Mouse (Mus musculus) ES-E14 (cell line): ENCODE measurements around the gene Hmgcl.

Experiments used
- HCFC1 ChIP-seq: IDR thresholded peaks from 2 replicates; pipeline ENCODE4 v1.6.1; 2012; ENCODE audit warnings: low read length, inconsistent platforms, borderline replicate concordance; ENCODE audit not compliant: insufficient read depth
- MAFK ChIP-seq: IDR thresholded peaks from 2 replicates; pipeline ENCODE4 v1.6.1; 2014; ENCODE audit warnings: mild to moderate bottlenecking, low read depth, low read length, inconsistent platforms; ENCODE audit not compliant: insufficient read depth
- ZC3H11A ChIP-seq: IDR thresholded peaks from 2 replicates; pipeline ENCODE4 v1.6.1; 2012; ENCODE audit warnings: low read depth, mild to moderate bottlenecking, inconsistent platforms, low read length, borderline replicate concordance
- ZNF384 ChIP-seq: IDR thresholded peaks from 2 replicates; pipeline ENCODE4 v1.6.1; 2012; ENCODE audit warnings: low read depth, low read length, inconsistent platforms

GRCm38 (mm10) chr4:135969070-135969750, 23.0 kb downstream of the Hmgcl start:
- no peak for TF ChIP-seq HCFC1
- TF ChIP-seq MAFK: no peak
- no peak for TF ChIP-seq ZC3H11A
- no peak for TF ChIP-seq ZNF384
